Mouse (Mus musculus): ENCODE data around the gene Rufy4.

DNA sequence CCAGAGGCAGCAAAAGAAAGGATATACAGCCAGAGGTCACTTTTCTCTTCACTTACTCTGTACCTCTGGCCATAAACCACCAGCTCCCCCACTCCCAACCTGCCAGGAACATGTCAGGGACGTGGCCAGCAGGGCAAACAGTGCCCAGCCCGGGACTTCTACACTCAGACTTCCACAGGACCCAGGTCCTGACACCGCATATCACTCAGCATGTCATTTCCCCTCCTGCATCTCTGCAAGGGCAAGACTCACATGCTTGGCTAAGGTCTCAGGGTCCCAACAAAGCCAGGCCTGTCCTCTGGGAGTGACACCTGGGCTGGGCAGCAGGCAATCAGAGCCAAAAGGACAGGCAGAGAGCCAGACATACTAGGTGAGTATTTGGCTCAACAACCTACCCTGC lies 12.3 kb upstream of the Rufy4 start:
- TF ChIP-seq MAX (IDR thresholded peaks at IDR 0.05; ENCODE audit: low read depth), result no peak
- no peak for TF ChIP-seq POLR2A (IDR thresholded peaks at IDR 0.05; ENCODE audit: insufficient read length, low read depth)
- no peak for TF ChIP-seq USF1 (IDR thresholded peaks at IDR 0.05; ENCODE audit: low read depth)
- TF ChIP-seq TCF12 (IDR thresholded peaks at IDR 0.05; ENCODE audit: insufficient read depth, poor library complexity, severe bottlenecking), result no peak
- TF ChIP-seq SRF (IDR thresholded peaks at IDR 0.05; ENCODE audit: control insufficient read depth, insufficient read length, low read depth), result no peak
- no peak for TF ChIP-seq POLR2AphosphoS2 (IDR thresholded peaks at IDR 0.05; ENCODE audit: insufficient read length, low read depth)
- TF ChIP-seq E2F4 (IDR thresholded peaks at IDR 0.05; ENCODE audit: insufficient read depth), result no peak
- no peak for TF ChIP-seq MYOG (IDR thresholded peaks at IDR 0.05; ENCODE audit: control insufficient read depth in 1 of 3, insufficient read depth in 1 of 3, insufficient read length in 2 of 3, low read depth in 2 of 3)
- TF ChIP-seq REST (IDR thresholded peaks at IDR 0.05; ENCODE audit: insufficient read depth, insufficient read length), result no peak
- no peak for TF ChIP-seq CEBPB (IDR thresholded peaks at IDR 0.05; ENCODE audit: insufficient read depth, poor library complexity, severe bottlenecking)
